Mouse (Mus musculus): ENCODE measurements at regions not wholly inside any gene's neighbourhood (a gene's known extent, or its start where the extent isn't known, plus 50 kb on each side); places are given as distances from the start of the nearest gene placed in this dataset.

- no peak for DNase-seq (ENCODE audit: low spot score in 2 of 2)
These were observed 613.0 kb downstream of the Nfib start for GRCm38 (mm10) chr4:82092296-82093230.

DNA sequence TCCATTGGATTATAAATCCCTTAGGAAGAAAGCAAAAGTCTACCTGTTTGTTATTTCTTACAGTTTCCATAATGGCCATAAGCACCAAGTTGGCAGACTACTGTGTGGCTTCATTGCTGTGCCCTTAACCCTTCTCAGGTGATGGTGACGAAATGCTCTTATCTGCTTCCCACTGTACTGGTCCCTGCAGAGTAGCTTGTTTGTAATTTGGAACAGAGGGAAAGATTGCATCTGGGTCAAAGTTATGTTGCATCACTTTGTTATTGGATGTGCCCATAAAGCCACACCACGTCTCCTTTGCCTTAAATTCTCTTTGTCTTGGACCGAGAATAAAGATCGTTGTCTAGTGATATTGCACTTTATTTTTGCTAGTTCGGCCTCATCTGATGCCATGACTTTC, 615.9 kb downstream of the Nfib start:
- no peak for DNase-seq (ENCODE audit: low spot score in 2 of 2)

GRCm38 (mm10) chr4:82083519-82083918, 622.0 kb downstream of the Nfib start:
- no peak for DNase-seq (ENCODE audit: low spot score in 2 of 2)

DNA sequence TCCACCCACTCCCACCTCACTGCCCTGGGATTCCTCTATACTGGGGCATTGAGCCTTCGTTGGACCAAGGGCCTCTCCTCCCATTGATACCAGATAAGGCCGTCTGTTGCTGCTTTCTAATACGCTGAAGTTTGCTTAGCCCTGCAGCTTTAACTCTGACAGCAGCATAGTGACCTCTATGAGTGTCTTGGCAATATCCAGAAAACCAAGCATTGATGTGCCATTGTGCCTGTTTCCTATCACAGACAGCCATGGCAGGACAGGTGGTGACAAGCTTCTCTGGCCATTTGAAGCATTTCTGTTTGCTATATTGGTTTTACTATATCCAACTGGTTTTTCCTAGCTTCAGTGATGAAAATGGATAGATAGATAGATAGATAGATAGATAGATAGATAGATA, 625.4 kb upstream of the Mpdz start:
- no peak for DNase-seq (ENCODE audit: low spot score in 2 of 2)

DNA sequence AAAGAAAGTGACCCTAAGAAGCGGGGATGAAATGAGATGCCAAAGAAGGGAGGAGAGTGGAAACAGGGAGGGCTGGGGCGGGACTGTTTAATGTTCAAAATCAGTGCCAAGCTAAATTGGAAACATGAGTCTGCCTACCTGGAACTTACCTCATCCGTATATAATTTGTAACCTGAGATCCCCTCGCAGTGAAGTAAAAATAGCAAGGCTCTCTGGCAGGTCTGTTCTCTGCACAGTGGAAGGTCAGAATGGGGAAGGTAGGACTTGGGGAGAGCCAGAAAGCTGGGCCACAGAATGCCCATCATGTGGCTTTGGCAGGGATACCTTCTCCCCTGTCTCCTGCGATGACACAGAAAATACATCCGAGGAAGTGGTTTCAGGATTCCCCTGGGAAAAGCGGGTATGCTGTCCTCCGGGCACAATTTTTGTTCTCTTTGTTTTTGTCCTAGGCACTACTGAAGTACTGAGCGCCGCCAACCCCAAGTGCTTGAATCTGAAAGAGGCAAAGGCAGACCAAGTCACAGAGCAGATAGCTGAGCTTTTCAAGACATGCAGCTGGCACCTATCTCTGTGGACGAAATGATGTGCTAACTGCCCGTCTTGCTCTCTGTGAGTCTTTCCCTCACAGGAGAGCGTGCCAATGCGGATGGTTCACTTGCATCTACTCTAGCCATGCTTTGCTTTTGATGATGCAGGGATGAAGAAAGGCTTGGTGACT, 623.2 kb upstream of the Mpdz start:
- DNase-seq (ENCODE audit: low spot score in 2 of 2), result no peak

DNA sequence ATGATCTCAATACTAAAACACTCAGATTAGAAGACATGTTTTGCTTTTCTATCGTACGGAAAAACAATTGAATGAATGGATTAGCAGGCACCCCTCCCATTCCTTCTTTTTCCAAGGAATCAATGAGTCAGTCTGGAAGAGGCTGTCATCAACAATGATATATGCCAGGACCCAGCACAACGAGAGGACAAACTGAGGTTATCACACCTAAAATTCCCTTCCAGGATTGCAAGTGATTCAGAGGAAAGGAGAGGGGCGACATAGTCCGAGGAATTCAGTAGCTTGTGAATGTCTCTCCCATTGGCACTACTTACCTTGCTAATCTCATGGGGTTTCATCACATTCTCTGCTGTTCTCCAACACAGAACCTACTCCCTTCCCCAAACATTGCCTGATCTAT, 620.1 kb upstream of the Mpdz start:
- DNase-seq (ENCODE audit: low spot score in 2 of 2), result no peak

- DNase-seq (ENCODE audit: low spot score in 2 of 2), result no peak
These were observed 614.1 kb upstream of the Mpdz start for GRCm38 (mm10) chr4:82056671-82057070.

DNA sequence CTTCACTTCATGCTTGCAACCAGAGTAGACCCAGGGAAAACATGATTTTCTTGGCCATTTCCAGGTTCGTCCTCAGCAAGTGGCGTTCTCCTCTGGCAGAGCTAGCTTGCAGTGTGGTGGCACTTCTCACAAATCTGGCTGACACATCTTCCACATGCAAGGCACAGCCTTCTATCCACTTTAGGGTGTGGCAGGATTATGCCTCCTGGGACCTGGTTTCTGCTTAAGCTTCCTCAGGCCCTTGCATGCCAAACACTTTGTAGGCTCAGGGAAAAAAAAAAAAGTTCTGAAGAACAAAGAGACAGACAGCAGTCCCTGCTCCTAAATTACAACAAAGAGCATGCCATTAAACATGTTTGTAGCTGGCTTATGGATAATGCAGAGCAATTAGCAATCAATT, 605.6 kb upstream of the Mpdz start:
- no peak for DNase-seq (ENCODE audit: low spot score in 2 of 2)

DNA sequence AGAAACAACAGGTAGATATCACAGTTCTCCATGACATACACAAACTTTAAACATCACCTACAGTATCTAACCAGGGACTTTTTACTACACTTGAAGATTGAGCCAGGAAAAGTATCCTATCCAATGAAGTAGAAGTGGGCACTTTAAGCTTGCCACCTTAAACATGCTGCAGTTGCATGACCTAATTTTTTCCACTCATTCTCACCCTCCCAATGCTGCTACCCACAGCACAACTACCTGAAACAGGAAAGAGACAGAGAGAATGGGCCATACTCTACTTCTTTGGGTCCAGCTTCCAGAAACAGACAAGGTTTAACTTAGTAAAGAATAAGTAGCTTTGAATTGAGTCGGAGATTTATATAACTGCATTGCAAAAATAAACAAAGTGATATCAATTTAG, 594.9 kb upstream of the Mpdz start:
- no peak for DNase-seq (ENCODE audit: low spot score in 2 of 2)

DNA sequence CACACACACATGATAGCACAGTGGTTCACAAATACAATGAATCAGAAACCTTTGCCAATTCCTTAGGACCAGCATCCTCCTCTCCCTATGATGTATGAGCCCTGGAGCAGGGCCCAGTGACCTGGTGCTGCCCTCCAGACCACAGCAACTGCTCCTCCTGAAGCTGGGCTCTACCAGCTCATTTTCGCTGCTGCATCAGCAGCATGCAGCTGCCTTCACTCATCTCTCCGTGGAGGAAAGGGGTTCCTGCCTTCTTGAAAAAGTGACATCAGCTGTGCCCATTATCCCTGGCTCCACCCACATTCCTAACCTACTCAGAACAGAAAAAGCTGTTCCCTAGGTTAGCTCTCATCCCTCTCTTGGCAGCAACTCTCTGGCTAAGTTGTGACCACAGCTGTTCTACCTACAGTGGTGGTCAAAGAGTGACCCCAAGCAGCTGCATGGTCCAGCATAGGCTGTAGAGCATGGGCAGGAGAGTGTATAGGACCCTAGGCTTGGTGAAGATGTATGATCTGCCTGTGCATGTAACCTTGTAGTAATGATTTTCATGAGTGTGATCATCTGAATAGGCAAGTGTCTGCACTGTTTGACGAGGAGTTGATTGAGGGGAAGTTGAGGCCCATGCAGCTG, 592.6 kb upstream of the Mpdz start:
- DNase-seq (ENCODE audit: low spot score in 2 of 2), result no peak

- DNase-seq (ENCODE audit: low spot score in 2 of 2), result no peak
These were observed 586.6 kb upstream of the Mpdz start for GRCm38 (mm10) chr4:82029237-82029636.

DNA sequence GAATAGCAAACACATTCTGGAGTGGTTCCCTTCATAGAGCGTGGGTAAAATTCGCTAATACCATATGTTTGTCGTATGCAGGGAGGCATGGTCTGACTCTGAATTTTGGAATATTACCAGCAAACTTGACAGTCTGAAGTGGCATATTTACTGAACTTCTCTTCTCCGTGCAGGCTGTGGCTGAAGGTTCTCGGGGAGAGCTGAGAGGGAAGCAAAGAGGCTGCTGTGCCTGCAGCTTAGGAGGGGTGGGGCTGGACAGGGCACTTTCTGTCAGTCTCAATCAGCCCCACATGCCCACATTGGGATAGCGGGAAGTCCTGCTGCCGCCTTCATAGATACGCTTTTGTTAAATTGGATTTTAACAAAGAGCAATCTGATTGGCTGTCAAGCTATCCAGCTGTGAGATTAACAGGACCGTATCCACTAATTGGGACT, 584.8 kb upstream of the Mpdz start:
- no peak for DNase-seq (ENCODE audit: low spot score in 2 of 2)

- DNase-seq (ENCODE audit: low spot score in 2 of 2), result no peak
These were observed 558.8 kb upstream of the Mpdz start for GRCm38 (mm10) chr4:82001406-82001732.

- no peak for DNase-seq (ENCODE audit: low spot score in 2 of 2)
These were observed 558.2 kb upstream of the Mpdz start for GRCm38 (mm10) chr4:82000590-82001405.

- DNase-seq (ENCODE audit: low spot score in 2 of 2), result no peak
These were observed 557.2 kb upstream of the Mpdz start for GRCm38 (mm10) chr4:81999654-82000314.

DNA sequence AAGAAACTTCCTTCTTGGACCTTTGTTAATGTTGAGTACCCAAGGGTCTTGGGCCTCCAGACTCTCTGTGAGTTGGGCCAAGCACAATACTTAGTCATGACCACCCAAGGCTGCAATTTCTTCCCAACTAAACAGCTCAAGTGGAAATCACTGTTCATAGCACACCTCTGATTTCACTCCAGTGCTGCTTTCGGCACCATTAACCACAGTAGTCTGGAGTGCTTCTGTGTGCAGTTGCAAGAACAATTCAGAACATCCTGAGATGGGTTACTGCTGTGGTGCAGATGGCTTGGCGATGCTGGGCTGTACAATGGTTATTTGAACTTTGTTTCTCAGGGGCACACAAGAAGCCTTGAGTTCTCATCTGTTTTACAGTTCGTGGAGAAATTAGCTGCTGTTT, 556.5 kb upstream of the Mpdz start:
- no peak for DNase-seq (ENCODE audit: low spot score in 2 of 2)

- no peak for DNase-seq (ENCODE audit: low spot score in 2 of 2)
These were observed 553.8 kb upstream of the Mpdz start for GRCm38 (mm10) chr4:81996445-81996844.

- DNase-seq (ENCODE audit: low spot score in 2 of 2), result no peak
These were observed 552.6 kb upstream of the Mpdz start for GRCm38 (mm10) chr4:81995243-81995642.

DNA sequence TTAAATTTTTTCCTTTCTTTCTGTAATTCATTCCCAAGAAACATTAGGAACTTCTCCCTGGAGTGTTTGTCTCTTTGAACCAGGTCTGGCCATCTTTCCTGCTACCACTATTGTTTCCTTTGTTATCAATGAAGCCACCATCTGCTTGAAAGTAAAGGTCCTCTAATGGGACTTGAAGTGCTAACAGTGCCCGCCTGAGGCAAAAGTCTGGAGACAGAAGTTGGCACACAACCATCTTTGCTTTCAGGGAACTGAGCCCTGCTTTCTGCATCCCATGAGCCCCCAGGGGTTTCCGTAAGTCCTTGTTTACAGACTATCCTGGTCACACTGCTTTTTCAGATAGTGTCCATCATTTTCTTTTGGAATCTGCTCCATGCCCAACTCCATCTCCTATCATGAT, 546.2 kb upstream of the Mpdz start:
- no peak for DNase-seq (ENCODE audit: low spot score in 2 of 2)

DNA sequence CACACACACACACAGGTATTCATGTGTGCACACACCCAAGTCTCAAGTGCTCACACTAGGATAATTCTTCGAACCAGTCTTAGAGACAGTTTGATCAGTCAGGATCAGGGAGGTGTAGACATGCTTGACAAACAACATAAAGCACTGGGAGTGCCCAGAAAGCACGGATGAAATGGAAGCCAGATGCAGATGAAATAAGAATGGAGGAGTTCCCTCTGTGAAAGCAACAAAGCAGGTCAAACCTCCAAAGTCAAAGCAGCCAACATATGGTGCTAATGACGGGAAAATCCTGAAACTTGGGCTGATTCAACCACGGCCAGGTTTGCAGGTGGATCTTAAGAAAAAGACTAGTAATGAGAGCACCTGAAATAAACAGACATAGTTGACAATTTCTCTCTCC, 544.0 kb upstream of the Mpdz start:
- DNase-seq (ENCODE audit: low spot score in 2 of 2), result no peak

DNA sequence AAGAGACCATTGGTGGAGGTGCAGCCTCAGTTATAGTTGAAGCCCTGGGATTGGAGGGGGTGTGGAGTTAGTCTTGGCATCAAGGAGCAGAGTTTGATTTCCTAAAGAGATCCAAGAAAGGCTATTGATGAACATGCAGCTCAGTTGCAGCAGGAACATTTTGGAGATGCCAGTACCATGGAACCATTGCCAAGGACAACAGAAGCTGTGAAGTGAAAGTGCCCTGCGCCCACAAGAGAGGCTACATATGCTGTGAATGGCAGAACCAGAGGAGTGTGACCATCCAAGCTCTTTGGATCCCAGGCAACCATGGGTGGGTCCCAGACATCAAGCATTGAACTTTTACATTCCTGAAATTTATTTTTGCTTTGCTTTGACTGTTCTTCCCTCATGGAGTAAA, 539.2 kb upstream of the Mpdz start:
- no peak for DNase-seq (ENCODE audit: low spot score in 2 of 2)

Data from urinary bladder, postnatal 36 days (tissue).